Mouse (Mus musculus) liver, adult 10 weeks (tissue): ENCODE data around the gene Gm8298. TPM values are rescaled to one million over a fixed set of nuclear protein-coding genes. Genes with fewer than 3 reads are reported as not detected.

Experiments used
- polyA plus RNA-seq: library from polyadenylated mRNA; stranded (reverse); fragments of 350-450 nt; fragmentation: Illumina TruSeq; extraction: RNeasy Lipid Tissue Mini Kit (QIAGEN cat#74804); gene quantifications from one replicate; pipeline ENCODE4 v1.2.3, GENCODE M21; 2014; ENCODE audit warnings: low read depth, low replicate concordance

Gene Gm8298
- polyA plus RNA-seq = not detected

GRCm38 (mm10) chr3:59860751-59861150 lies at the start of gene Gm8298:
Gene Gm8298, plus strand, starts transcription at chr3:59861051.

GRCm38 (mm10) chr3:59924914-59925313 lies 64.1 kb downstream of the Gm8298 start, which contains the start of gene C130079G13Rik:
Gene C130079G13Rik, plus strand, starts transcription at chr3:59925214.

Other genes with a start within 250 kb of the Gm8298 start
- not detected for gene Gm5538, start 131.3 kb upstream of the Gm8298 start, polyA plus RNA-seq
- gene C130079G13Rik, start 64.2 kb downstream of the Gm8298 start, polyA plus RNA-seq = not detected
- gene Aadacl2, start 145.7 kb downstream of the Gm8298 start, polyA plus RNA-seq = not detected
- 1,517 TPM for gene Aadac, start 164.7 kb downstream of the Gm8298 start, polyA plus RNA-seq
- gene Sucnr1, start 220.8 kb downstream of the Gm8298 start, polyA plus RNA-seq = 129 TPM